Mouse (Mus musculus): ENCODE measurements at regions not wholly inside any gene's neighbourhood (a gene's known extent, or its start where the extent isn't known, plus 50 kb on each side); places are given as distances from the start of the nearest gene placed in this dataset.
A peak's percentile ranks its signal among the peaks of the same experiment; 100 is the strongest.

- DNase-seq, result no peak
Observed at GRCm38 (mm10) chr14:60439106-60439505, 66.0 kb downstream of the Amer2 start.

DNA sequence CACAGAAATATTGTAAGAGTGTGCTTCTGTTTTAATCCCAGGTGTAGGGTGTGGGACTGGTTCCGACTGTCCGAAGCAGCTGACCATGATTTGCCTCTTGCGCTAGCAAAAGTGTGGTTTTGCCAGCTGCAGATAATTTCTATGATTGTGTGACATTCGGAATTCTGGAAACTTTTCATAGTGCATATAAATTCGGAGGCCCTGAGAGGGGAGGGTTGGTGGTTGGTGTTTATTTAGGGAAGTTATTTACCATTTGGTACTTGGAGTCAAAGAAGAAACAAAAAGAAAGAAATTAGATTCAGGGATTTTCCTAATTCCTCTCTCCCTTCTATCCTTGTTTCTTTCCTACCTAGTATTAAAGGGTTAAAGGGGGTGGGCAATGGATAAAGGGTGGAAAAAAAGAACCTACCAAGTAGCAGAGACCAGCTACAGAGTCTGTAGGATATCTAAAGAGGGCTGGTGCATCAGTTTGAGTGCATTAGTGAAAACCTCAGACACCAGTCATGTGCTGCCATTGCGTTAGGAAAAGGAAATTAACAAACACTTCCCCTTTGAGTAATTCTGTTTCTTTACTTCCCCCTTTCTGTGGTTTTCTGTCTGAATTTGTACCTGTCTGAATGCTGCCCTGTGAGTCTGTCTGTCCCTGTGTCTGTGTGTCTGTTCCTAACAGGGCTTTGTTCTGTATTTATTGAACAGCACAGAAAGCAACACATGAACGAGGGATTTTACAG is 70.9 kb downstream of the Amer2 start:
- DNase-seq, result no peak

DNA sequence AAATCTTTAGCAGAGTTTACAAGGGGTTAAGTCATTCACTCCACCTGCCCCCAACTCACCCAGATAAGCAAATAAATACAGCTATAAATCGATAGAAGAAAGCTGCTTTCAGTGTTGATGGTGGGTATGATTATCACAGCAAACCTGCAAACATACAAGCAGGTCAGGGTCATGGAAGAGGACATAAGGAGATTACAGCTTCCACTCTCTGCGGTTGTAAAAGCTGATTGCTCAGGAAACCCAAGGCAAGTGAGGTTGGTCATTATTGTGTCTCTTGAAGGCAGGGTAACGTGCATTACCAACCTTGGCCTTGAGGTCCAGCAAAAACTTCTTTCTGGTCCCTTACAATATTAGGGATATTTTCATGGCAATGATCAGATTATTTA is 71.5 kb downstream of the Amer2 start:
- no peak for DNase-seq

- DNase-seq, result no peak
Observed at GRCm38 (mm10) chr14:60446037-60446436, 73.0 kb downstream of the Amer2 start.

- DNase-seq, result no peak
Observed at GRCm38 (mm10) chr14:60451216-60451615, 78.2 kb downstream of the Amer2 start.

- no peak for DNase-seq
Observed at GRCm38 (mm10) chr14:60451684-60452083, 78.6 kb downstream of the Amer2 start.

- DNase-seq, result no peak
Observed at GRCm38 (mm10) chr14:60456767-60457166, 83.7 kb downstream of the Amer2 start.

- DNase-seq, result peak; percentile 67
Observed at GRCm38 (mm10) chr14:60484996-60485888, 112.2 kb downstream of the Amer2 start.

DNA sequence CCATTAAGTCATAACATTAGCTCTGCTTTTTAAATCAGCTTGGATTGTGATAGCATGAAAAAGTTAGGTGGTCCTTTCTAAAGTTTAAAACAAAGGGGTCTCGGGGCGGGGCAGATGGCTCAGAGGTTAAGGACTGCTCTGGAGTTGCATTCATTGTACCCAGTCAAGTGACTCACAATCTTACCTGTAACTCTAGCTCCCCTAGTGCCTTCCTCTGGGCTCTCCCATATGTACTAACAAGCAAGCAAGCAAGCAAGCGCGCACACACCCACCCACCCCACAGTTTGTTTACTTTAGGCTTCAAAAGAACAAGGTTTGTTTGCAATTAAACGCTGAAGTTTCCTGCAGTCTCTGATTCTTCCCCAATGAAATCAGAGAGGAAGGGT is 112.8 kb downstream of the Amer2 start:
- DNase-seq, result no peak

DNA sequence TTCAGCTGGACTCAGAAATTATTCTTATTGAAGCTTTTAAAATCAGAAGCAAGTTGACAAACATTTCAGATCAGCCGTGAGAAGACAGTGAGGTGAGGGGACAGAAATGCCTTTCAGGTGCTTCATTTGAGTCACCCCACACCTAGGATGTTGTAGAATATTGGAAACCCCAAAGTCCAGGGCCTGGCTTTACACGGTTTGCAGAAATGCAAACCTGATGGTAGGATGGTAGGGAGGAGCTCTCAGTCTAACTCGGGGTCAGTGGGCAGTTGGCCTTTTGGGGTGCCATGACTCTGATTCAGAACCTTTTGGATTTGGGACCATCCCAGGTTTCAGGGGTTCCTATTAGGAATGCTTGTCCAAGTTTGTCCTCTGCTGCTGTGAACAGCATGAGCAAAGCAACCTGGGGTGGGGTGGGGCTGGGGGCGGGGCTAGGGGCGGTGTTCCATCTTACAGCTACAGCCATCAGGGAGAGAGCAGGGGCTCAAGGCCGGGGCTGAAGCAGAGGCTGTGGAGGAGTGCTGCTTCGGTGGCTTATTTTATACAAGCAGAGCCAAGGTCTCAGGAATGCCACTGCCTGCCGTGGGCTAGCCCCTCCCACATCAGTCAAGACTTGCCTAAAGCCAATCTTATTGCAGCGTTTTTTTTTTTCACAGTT is 113.3 kb downstream of the Amer2 start:
- DNase-seq, result no peak

- DNase-seq, result no peak
Observed at GRCm38 (mm10) chr14:60489111-60489510, 116.1 kb downstream of the Amer2 start.

GRCm38 (mm10) chr14:60490886-60491285 is 117.8 kb downstream of the Amer2 start:
- no peak for DNase-seq

DNA sequence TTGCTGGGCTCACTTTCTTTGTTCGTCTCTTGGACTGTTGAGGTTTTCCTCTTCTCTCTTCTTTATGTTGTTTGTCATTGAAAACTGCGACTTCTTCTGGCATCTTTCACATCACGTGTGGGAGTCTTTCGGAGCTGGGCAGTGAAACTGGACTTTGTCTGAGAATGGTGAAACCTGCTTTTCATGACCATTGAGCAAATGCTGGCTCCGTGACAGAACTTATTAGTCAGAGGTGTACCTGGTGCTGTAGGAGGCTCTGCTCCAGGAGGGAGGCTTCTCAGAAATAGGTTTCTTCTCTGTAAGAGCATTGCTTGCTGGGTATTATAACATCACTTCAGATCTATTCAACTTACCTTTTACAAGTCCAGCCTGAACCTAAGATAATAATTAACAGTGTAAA is 122.4 kb downstream of the Amer2 start:
- DNase-seq, result no peak

DNA sequence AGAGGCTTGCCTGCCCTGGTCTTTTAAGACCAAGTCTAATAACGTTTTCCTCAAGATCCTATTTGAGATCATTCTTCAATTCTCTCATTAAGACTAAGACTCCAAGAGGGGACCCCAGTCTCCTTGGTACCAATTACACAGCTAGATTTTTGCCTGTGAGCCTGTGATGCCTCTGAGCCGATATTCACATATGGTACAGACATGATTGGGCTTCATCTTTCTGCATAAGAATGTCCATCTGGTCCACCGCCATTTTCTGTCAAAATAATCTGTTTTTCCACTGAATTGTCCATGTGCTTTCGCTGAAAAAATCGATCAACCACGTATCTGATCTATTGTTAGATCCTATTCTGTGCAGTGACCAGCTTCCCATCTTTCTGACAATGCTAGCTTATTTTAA is 129.5 kb downstream of the Amer2 start:
- no peak for DNase-seq

- no peak for DNase-seq
Observed at GRCm38 (mm10) chr14:60505066-60505465, 128.7 kb upstream of the Spata13 start.

- DNase-seq, result no peak
Observed at GRCm38 (mm10) chr14:60506296-60506695, 127.5 kb upstream of the Spata13 start.

- DNase-seq, result no peak
Observed at GRCm38 (mm10) chr14:60513560-60513959, 120.2 kb upstream of the Spata13 start.

- DNase-seq, result no peak
Observed at GRCm38 (mm10) chr14:60515094-60515786, 118.6 kb upstream of the Spata13 start.

GRCm38 (mm10) chr14:60517891-60518290 is 115.9 kb upstream of the Spata13 start:
- no peak for DNase-seq

- no peak for DNase-seq
Observed at GRCm38 (mm10) chr14:60523010-60523409, 110.8 kb upstream of the Spata13 start.

- no peak for DNase-seq
Observed at GRCm38 (mm10) chr14:60524869-60525268, 108.9 kb upstream of the Spata13 start.

GRCm38 (mm10) chr14:60525284-60525962 is 108.4 kb upstream of the Spata13 start:
- DNase-seq, result peak; percentile 53
